In the genomic region with DNA sequence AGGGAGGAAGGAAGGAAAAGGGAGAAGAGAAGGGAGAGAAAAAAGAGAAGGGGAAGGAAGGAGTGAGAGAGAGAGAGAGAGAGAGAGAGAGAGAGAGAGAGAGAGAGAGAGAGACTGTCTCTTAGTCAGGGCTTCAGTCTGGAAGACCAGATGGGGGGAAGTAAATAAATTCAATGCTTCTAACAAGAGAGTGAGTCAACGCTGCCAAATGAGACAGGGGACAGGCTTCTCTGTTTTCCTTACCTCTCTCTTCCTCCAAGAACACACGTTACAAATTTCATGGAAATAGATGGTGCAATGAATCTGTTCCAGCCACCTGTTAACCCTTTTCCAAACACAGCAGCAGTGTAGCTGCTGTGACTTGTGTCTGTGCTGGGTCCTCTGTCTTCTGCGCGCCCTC, we compare ENCODE assay signal across 17 mouse cellular contexts.
"Had no signal": no experiment of that assay in that cellular context is flagged by ENCODE, and none has a peak within 500 bp of the region (broad histone marks: within the 10 kb centered on the region; RNA-seq: fewer than 3 reads in every experiment).

No protein-coding gene starts in this region.

- H3K9ac ChIP-seq: intestine, embryonic 15.5 days; liver, embryonic 13.5 days; midbrain, embryonic 15.5 days; neural tube, embryonic 12.5 days; neural tube, embryonic 15.5 days had no signal

- H3K4me2 ChIP-seq: intestine, embryonic 15.5 days; liver, embryonic 13.5 days; midbrain, embryonic 11.5 days; midbrain, embryonic 15.5 days; neural tube, embryonic 12.5 days; neural tube, embryonic 15.5 days had no signal

- H3K4me1 ChIP-seq: intestine, embryonic 15.5 days; liver, embryonic 13.5 days; midbrain, embryonic 15.5 days; neural tube, embryonic 12.5 days; neural tube, embryonic 15.5 days had no signal

- H3K36me3 ChIP-seq: intestine, embryonic 15.5 days; liver, embryonic 13.5 days; midbrain, embryonic 15.5 days; neural tube, embryonic 12.5 days; neural tube, embryonic 15.5 days had no signal

- H3K27ac ChIP-seq: intestine, embryonic 15.5 days; kidney, postnatal 0 days; liver, embryonic 13.5 days; midbrain, embryonic 15.5 days; neural tube, embryonic 12.5 days; neural tube, embryonic 15.5 days; stomach, postnatal 0 days had no signal

- H3K4me3 ChIP-seq: intestine, embryonic 15.5 days; liver, embryonic 13.5 days; midbrain, embryonic 15.5 days; neural tube, embryonic 12.5 days; neural tube, embryonic 15.5 days had no signal

- ATAC-seq: intestine, embryonic 15.5 days; midbrain, embryonic 15.5 days had no signal

- DNase-seq: kidney, adult 18-20 months; kidney, postnatal 25 days; liver, embryonic 13.5 days; lung, adult 2 months; lung, postnatal 14 days; lung, postnatal 4 days; right cerebral cortex, adult 18-20 months; right cerebral cortex, postnatal 14 days; right cerebral cortex, postnatal 4 days; thymus, postnatal 25 days had no signal

- H3K9me3 ChIP-seq: intestine, embryonic 15.5 days; liver, embryonic 13.5 days; midbrain, embryonic 15.5 days; neural tube, embryonic 12.5 days; neural tube, embryonic 15.5 days had no signal

- H3K27me3 ChIP-seq: intestine, embryonic 15.5 days; liver, embryonic 13.5 days; midbrain, embryonic 15.5 days; neural tube, embryonic 12.5 days; neural tube, embryonic 15.5 days had no signal
